Mouse (Mus musculus) midbrain, embryonic 16.5 days (tissue): ENCODE data around the gene Srl. TPM values are rescaled to one million over a fixed set of nuclear protein-coding genes. Genes with fewer than 3 reads are reported as not detected.

ENCODE experiments used
- ATAC-seq: fragments of 200-750 bp; cut with Nextera tagmentation; 2 replicates; pipeline ENCODE4 v1.8.0; 2017; ENCODE audit warnings: moderate TSS enrichment
- H3K27ac ChIP-seq: fragments of 300-500 bp; sonication (generic); 2 replicates; pipeline ENCODE4 v1.5.1; 2014; ENCODE audit warnings: mild to moderate bottlenecking, low read length, mixed read lengths
- H3K27me3 ChIP-seq: fragments of 300-500 bp; sonication (generic); 2 replicates; pipeline ENCODE4 v1.6.1; 2014; ENCODE audit warnings: low read depth, low read length, mixed read lengths; ENCODE audit not compliant: control insufficient read depth, insufficient read depth
- H3K36me3 ChIP-seq: fragments of 300-500 bp; sonication (generic); 2 replicates; pipeline ENCODE4 v1.6.1; 2014; ENCODE audit warnings: mild to moderate bottlenecking, low read length, moderate library complexity, mixed read lengths; ENCODE audit not compliant: control insufficient read depth, insufficient read depth
- H3K4me1 ChIP-seq: fragments of 300-500 bp; sonication (generic); 2 replicates; pipeline ENCODE4 v1.6.1; 2014; ENCODE audit warnings: mild to moderate bottlenecking, low read length, mixed read lengths; ENCODE audit not compliant: control insufficient read depth, insufficient read depth
- H3K4me2 ChIP-seq: fragments of 300-500 bp; sonication (generic); 2 replicates; pipeline ENCODE4 v1.6.1; 2014; ENCODE audit warnings: mild to moderate bottlenecking, low read length, mixed read lengths
- H3K4me3 ChIP-seq: fragments of 300-500 bp; sonication (generic); 2 replicates; pipeline ENCODE4 v1.5.1; 2014; ENCODE audit warnings: low read depth, mild to moderate bottlenecking, low read length, moderate library complexity, mixed read lengths
- H3K9ac ChIP-seq: fragments of 300-500 bp; sonication (generic); 2 replicates; pipeline ENCODE4 v1.6.1; 2014; ENCODE audit warnings: low read depth, low read length, mixed read lengths
- H3K9me3 ChIP-seq: fragments of 300-500 bp; sonication (generic); replicated peaks from 2 replicates; pipeline ENCODE4 v1.6.1; 2014; ENCODE audit warnings: mild to moderate bottlenecking, low read length, mixed read lengths; ENCODE audit not compliant: control insufficient read depth, poor library complexity, severe bottlenecking
- WGBS: fragments of 180-500 bp; shearing (Covaris S2); extraction: QIAGEN DNeasy Blood & Tissue Kit; methylation state at CpG from one replicate; pipeline ENCODE4 v1.1.7; 2014; 5-methylcytosine and 5-hydroxymethylcytosine counted together
- polyA plus RNA-seq: library from polyadenylated mRNA; unstranded; fragments of >200 nt; fragmentation: Nextera tagmentation; extraction: Ambion mirVana; gene quantifications from 2 replicates; pipeline ENCODE4 v1.2.1, GENCODE M21; 2015

Gene Srl
- polyA plus RNA-seq, 1 experiment from 2014 or later: 23.0 TPM

DNA sequence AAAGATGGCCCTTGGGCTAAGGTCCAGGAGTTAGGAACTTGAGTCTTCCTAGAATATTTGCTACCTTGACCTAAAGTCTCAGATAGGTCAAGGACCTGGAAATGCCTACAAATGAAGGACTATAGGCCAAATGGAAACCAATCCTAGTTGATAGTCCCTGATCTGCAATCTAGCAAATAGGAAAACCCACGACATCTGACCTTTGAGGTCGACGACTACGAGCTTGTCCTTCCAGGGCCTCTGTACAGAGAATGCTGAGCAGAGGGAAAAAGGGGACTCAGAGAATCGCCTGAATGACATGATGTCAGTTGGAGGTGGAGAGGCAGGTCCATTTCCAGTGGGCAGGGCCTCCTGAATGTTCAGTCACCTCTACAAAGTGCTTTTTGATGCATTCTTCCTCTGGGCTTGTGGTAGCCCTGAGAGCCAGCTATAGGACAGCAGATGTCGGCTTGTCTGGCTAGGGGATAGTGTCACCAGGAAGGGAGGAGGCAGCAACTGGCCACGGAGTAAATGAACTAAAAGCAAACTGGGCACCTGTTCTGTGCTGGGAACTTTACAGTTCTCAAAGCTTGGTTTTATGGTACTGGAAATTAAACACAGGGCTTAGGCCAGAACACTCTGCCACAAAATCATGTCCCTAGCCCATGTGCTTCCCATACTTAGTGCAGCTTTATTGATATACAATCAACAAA lies 18.2 kb downstream of the Srl start:
- no peak overlapping the region for H3K9ac ChIP-seq
- no peaks in the 10 kb centered on the region for H3K36me3 ChIP-seq
- ATAC-seq: no peak
- H3K27me3 ChIP-seq: no peaks in the 10 kb centered on the region
- H3K27ac ChIP-seq: no peak overlapping the region
- no peak overlapping the region for H3K4me2 ChIP-seq
- WGBS: 73% methylated on average over 7 of the region's 7 CpGs
- H3K4me3 ChIP-seq: no peak overlapping the region
- 0 out of 2 replicates have a peak, but pooled peaks cover 3% of the 10 kb centered on the region for H3K4me1 ChIP-seq
- H3K9me3 ChIP-seq: no peaks in the 10 kb centered on the region

DNA sequence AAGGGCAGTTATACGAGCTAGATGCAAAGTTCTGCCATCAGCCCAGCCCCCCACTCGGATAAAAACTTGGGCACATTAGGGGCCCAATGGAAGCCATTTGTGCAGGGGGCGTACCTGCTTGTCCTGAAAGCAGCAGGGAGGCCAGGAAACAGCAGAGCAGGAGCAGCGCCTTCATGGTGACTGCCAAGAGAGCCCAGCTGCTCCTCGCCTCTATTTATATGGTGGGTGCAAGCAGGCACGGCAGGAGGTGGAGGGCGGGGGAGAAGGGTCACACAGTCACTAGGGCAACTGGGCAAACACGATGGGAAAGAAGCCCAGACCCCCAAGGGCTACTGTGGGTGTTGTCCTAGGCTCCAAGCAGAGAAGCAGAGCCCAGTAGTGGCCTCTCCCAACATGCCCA lies 18.7 kb downstream of the Srl start:
- Histone ChIP-seq H3K27ac (no peak overlapping the region), H3K4me3 (no peak overlapping the region), H3K9ac (no peak overlapping the region), H3K9me3 (no peaks in the 10 kb centered on the region), H3K36me3 (no peaks in the 10 kb centered on the region), H3K27me3 (no peaks in the 10 kb centered on the region), H3K4me1 (0 out of 2 replicates have a peak, but pooled peaks cover 3% of the 10 kb centered on the region), H3K4me2 (no peak overlapping the region)
- 56% methylated on average over 8 of the region's 8 CpGs for WGBS
- ATAC-seq: no peak

- WGBS: 72% methylated on average over 5 of the region's 5 CpGs
- H3K36me3 ChIP-seq: no peaks in the 10 kb centered on the region
Measured at GRCm38 (mm10) chr16:4521735-4522530, 19.7 kb downstream of the Srl start.

GRCm38 (mm10) chr16:4521074-4521667 lies 20.4 kb downstream of the Srl start:
- no peak overlapping the region for H3K27ac ChIP-seq
- H3K9me3 ChIP-seq: no peaks in the 10 kb centered on the region
- no peak overlapping the region for H3K9ac ChIP-seq
- ATAC-seq: no peak
- no peaks in the 10 kb centered on the region for H3K27me3 ChIP-seq
- WGBS: 82% methylated on average over 4 of the region's 4 CpGs
- H3K4me3 ChIP-seq: no peak overlapping the region
- H3K4me1 ChIP-seq: 0 out of 2 replicates have a peak, but pooled peaks cover 3% of the 10 kb centered on the region
- H3K4me2 ChIP-seq: no peak overlapping the region
- no peaks in the 10 kb centered on the region for H3K36me3 ChIP-seq

More at GRCm38 (mm10) chr16:4521735-4522530, 19.7 kb downstream of the Srl start:
- no peak overlapping the region for H3K27ac ChIP-seq
- H3K27me3 ChIP-seq: no peaks in the 10 kb centered on the region
- H3K9me3 ChIP-seq: no peaks in the 10 kb centered on the region
- ATAC-seq: no peak
- H3K4me3 ChIP-seq: no peak overlapping the region
- 0 out of 2 replicates have a peak, but pooled peaks cover 3% of the 10 kb centered on the region for H3K4me1 ChIP-seq
- no peak overlapping the region for H3K9ac ChIP-seq
- no peak overlapping the region for H3K4me2 ChIP-seq

- Histone ChIP-seq H3K36me3 (no peaks in the 10 kb centered on the region), H3K9me3 (no peaks in the 10 kb centered on the region), H3K9ac (no peak overlapping the region), H3K4me2 (no peak overlapping the region), H3K27ac (no peak overlapping the region), H3K4me1 (0 out of 2 replicates have a peak, but pooled peaks cover 3% of the 10 kb centered on the region), H3K27me3 (no peaks in the 10 kb centered on the region), H3K4me3 (no peak overlapping the region)
- ATAC-seq: no peak
- 78% methylated on average over 8 of the region's 8 CpGs for WGBS
Measured at GRCm38 (mm10) chr16:4520673-4521072, 20.9 kb downstream of the Srl start.

GRCm38 (mm10) chr16:4519825-4520224 lies 21.8 kb downstream of the Srl start:
- ATAC-seq: no peak
- H3K4me1 ChIP-seq: 0 out of 2 replicates have a peak, but pooled peaks cover 3% of the 10 kb centered on the region
- no peaks in the 10 kb centered on the region for H3K27me3 ChIP-seq
- H3K4me3 ChIP-seq: no peak overlapping the region
- 98% methylated on average over 2 of the region's 2 CpGs for WGBS
- no peak overlapping the region for H3K9ac ChIP-seq
- no peak overlapping the region for H3K4me2 ChIP-seq
- H3K27ac ChIP-seq: no peak overlapping the region
- no peaks in the 10 kb centered on the region for H3K9me3 ChIP-seq
- no peaks in the 10 kb centered on the region for H3K36me3 ChIP-seq

DNA sequence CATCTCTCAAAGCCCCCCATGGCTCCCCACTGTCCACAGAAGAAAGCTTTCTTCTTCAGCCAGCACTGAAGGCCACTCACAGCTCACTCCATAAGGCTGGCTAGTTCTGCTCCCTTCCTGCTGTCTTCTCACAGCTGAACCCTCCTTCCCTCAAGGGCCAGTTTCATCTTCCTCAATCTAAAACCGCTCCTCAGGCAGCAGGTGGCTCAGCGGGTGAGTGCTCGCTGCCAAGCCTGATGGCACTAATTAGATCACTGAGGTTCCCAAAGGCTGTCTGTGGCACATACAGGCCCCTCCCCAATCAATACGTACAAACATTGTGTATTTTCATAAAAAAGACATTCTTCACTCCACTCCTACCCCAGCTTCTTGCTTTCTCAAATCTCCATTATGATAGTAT lies 22.5 kb downstream of the Srl start:
- no peak overlapping the region for H3K4me2 ChIP-seq
- no peak overlapping the region for H3K27ac ChIP-seq
- no peaks in the 10 kb centered on the region for H3K27me3 ChIP-seq
- H3K4me1 ChIP-seq: 0 out of 2 replicates have a peak, but pooled peaks cover 3% of the 10 kb centered on the region
- no peak overlapping the region for H3K9ac ChIP-seq
- ATAC-seq: no peak
- 48% methylated on average over 4 of the region's 4 CpGs for WGBS
- no peaks in the 10 kb centered on the region for H3K9me3 ChIP-seq
- no peak overlapping the region for H3K4me3 ChIP-seq
- no peaks in the 10 kb centered on the region for H3K36me3 ChIP-seq

- Histone ChIP-seq H3K4me1 (0 out of 2 replicates have a peak, but pooled peaks cover 3% of the 10 kb centered on the region), H3K4me2 (no peak overlapping the region), H3K9me3 (no peaks in the 10 kb centered on the region), H3K27me3 (no peaks in the 10 kb centered on the region), H3K27ac (no peak overlapping the region), H3K9ac (no peak overlapping the region), H3K4me3 (no peak overlapping the region), H3K36me3 (no peaks in the 10 kb centered on the region)
- WGBS: 60% methylated on average over 2 of the region's 2 CpGs
- ATAC-seq: no peak
Measured at GRCm38 (mm10) chr16:4517906-4518305, 23.7 kb downstream of the Srl start.
